Mouse (Mus musculus) cerebellum, adult 2 months (tissue): ENCODE data around the gene Sfxn2.

ENCODE experiments used
- CTCF ChIP-seq: fragments of 200-500 bp; IDR thresholded peaks from 2 replicates; pipeline ENCODE4 v1.5.1; 2011; ENCODE audit warnings: low read depth, mild to moderate bottlenecking, control low read depth, low read length, moderate library complexity, borderline replicate concordance; ENCODE audit not compliant: insufficient read depth
- POLR2A ChIP-seq: fragments of 200-500 bp; IDR thresholded peaks from 2 replicates; pipeline ENCODE4 v1.6.1; 2011; ENCODE audit warnings: low read length, control low read depth, borderline replicate concordance; ENCODE audit not compliant: insufficient read depth

DNA sequence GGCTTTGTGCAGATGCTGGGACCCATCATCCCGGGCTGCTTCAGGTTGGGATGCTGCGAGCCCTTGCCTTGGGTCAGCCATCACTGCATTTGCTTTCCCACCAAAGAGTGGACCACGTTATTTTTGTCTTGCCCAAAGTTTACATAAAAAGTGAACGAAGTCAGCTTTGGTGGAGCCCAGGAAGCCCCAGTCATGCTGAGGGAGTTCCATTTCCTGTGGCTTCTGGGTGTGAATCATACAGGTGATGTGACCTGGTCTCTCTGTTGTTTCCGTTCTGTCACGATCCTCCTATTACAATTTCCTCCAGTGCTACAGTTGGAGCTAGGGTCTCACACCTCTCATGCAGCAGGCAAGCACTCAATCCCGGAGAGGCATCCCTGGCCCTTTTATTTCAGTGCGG is 44.2 kb downstream of the Sfxn2 start:
- TF ChIP-seq POLR2A (no peak), CTCF (no peak)
